Mouse (Mus musculus) urinary bladder, postnatal 36 days (tissue): ENCODE measurements around the gene Ccl20.

ENCODE experiments used
- DNase-seq, 2 experiments: peaks; one replicate each; pipeline ENCODE4 v3.0.0; 2022; ENCODE audit warnings: low spot score in 2 of 2, mixed read lengths in 1 of 2

The Ccl20 gene

GRCm38 (mm10) chr1:83116447-83117137 is at the start of gene Ccl20:
Gene Ccl20 (plus strand): TSS chr1:83116766.
- no peak for DNase-seq

DNA sequence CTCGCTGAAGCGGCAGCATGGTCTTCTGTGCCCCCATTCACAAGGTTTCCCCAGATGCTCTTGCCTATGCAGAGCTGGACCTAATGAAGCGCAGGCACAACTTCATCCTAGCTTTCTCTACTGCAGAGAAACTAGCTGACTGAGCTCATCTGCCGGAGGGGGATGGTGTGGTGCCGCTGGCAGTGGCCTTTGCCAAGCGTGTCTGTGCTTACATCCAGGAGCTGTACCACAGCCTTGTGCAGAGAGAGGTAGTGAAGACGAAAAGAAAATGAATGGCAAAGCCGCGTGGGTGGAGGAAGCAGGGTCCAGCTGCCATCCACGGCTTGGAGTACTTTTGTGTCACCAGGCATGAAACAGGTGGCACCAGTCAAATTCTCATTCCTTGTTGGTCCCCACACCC is 49.4 kb upstream of the Ccl20 start:
- DNase-seq, result no peak

DNA sequence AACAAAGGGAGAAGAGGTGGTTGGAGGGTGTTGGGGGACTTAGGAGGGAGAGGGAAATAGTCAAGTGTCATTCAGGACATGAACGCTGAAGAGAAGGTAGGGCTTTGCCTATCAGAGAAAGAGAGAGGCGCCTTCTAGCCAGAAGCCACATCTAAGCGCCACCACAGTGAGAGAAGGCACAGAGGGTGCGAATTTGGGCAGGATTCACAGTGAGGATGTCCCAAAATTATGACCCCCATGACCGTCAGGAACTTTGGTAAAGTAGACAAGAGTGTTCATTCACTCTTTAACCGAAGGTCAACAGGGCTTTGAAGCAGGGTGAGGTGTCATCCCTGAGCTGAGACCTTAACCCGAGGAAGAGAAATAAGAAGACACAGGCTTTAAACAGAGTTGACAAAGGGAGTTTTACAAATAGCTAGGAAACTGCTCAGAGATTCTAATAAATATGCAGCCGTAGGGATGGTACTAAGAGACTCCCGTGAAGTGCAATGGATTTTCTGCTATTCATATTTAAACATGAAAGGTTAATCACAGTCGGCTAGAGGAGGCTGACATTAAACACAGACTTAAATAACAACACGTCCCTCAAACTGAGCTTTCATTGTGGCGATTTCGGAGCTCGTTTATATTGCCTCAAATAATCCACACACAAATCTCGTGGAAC is 40.9 kb upstream of the Ccl20 start:
- DNase-seq, result no peak

- DNase-seq, result no peak
Observed at GRCm38 (mm10) chr1:83076190-83076917, 40.2 kb upstream of the Ccl20 start.

GRCm38 (mm10) chr1:83077016-83077415 is 39.5 kb upstream of the Ccl20 start:
- no peak for DNase-seq

DNA sequence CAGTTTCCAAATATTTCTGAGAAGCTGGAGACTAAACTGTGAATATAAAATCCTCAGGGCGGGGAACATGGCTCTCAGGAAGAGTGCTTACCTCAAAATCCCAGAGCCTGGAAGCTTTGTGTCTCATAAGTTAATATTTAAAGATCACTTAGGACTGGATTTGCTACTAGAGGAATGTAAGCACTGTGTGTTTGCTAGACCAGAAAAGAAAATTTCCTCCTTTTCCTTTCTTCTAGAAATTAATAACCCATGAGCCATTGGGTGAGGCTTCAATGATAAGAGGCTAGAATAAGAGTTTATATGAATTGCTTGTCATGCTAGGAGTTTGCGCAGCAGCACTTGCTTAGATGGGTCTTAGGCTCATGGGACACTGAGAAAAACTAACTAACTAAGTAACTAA is 31.8 kb upstream of the Ccl20 start:
- DNase-seq, result no peak

GRCm38 (mm10) chr1:83091268-83091667 is 25.3 kb upstream of the Ccl20 start:
- DNase-seq, result no peak

DNA sequence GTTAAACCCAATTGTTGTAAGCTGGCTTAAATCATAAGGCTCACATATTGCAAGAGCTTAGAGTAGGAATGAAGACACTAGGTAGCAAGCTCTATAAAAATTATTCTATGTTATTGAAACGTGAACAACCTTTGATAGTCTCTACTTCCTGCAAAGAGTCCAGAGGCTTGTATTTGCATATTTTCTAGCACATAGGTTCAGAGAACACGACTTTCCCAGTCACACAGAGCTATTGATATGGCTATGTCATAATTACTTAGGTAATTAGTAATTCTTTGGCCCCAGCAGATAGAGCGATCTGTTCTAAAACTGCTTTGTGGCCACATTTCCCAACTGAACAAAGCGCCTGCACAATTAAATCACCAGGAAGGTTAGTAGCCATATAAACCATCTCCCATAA is 19.6 kb upstream of the Ccl20 start:
- no peak for DNase-seq

- DNase-seq, result no peak
Observed at GRCm38 (mm10) chr1:83099160-83099559, 17.4 kb upstream of the Ccl20 start.

DNA sequence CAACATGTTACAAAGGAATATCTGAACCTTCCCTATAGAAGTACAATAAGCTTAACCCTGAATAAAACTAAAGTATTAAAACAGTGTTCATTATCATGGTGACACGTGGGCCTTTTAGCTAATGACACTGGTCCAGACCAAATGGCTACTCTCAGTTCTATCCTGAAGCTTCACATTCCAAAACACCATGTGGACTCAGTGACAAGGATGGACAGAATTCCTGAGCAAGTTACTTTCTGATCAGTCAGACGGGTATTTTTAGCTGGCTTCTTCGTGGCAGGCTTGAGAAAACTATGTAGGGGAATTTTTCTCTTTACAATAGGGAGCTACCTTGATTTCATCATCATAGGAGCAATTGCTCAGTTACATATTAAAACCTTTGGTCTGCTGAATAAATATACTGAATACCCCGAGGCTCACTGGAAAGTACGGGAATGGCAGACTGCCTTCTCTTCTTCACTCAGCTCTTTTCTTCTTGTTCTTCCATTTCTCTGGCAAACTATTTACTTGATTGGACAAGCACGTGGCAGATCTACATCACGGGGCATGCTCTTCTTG is 16.9 kb upstream of the Ccl20 start:
- DNase-seq, result no peak

- no peak for DNase-seq
Observed at GRCm38 (mm10) chr1:83101891-83102290, 14.7 kb upstream of the Ccl20 start.

- DNase-seq, result no peak
Observed at GRCm38 (mm10) chr1:83105464-83105863, 11.1 kb upstream of the Ccl20 start.

GRCm38 (mm10) chr1:83107410-83107978 is 9.1 kb upstream of the Ccl20 start:
- DNase-seq, result no peak

DNA sequence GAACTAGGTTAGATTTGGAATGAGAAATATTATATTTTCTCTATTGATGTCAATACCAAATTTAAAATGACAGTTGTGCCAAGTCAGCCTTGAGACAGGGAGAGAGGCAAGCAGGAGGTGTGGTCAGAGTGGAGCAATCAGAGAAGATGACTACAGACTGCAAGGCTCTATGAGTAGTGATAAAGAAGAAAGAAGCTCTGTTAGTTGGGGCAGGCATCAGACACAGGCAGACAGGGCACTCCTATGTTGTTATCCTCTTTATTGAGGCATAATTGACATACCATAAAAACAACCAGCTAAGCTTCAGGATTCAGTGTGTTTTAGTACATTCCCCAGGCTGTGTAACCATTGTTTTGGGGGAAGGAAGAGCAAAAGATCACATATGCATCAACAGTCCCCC is 5.6 kb upstream of the Ccl20 start:
- no peak for DNase-seq

DNA sequence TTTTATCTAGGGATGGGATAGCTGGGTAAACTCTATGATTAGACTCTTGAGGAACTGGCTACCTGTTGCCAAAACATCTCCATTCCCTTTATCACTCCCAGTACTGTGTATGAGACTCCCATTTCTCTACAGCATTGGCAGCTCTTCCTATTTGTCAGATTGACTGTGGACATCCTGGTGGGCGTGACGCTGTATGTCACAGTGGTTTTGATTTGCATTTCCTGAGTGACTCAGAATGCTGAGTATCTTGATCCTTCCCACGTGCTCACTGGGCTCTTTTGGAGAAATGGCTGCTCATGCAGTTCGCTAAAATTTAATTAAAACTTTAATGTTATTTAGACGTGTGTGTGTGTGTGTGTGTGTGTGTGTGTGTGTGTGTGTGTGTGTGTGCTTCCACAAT is 4.8 kb upstream of the Ccl20 start:
- no peak for DNase-seq

GRCm38 (mm10) chr1:83117217-83117616 is 651 bp downstream of the Ccl20 start:
- no peak for DNase-seq

DNA sequence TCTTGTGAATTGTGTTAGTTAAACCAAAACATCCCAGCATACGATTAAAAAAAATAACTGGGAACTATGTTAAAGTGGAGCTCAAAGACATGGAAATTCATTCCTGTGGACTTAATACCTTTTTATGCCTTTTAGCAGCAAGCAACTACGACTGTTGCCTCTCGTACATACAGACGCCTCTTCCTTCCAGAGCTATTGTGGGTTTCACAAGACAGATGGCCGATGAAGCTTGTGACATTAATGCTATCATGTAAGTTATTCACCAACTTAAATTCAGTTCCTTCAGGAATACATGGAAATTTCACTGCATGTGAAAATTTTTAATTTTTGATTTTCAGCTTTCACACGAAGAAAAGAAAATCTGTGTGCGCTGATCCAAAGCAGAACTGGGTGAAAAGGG is 1.1 kb downstream of the Ccl20 start:
- no peak for DNase-seq

- DNase-seq, result no peak
Observed at GRCm38 (mm10) chr1:83119903-83120302, 3.3 kb downstream of the Ccl20 start.

GRCm38 (mm10) chr1:83120312-83120711 is 3.7 kb downstream of the Ccl20 start:
- DNase-seq, result no peak

DNA sequence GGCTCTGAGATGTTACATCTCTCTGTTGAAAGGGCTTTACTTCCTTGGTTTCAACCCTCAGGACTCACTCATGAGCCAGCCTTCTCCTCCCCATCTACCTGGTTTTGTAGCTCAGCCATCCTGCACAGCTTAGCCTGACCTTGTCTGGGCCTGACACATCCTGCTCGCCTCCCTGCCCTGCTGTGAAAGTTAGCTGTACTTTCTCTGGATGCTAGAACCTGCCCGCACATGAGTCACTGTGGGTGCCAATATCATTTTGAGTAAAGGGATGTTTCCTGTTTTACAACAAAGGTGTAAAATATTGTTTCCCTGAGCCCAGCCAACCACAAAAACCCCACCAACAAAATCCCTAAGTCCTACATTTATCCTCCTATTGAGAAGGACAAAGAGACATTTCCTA is 6.6 kb downstream of the Ccl20 start:
- DNase-seq, result peak in 1 of 2 experiments; percentile 39

DNA sequence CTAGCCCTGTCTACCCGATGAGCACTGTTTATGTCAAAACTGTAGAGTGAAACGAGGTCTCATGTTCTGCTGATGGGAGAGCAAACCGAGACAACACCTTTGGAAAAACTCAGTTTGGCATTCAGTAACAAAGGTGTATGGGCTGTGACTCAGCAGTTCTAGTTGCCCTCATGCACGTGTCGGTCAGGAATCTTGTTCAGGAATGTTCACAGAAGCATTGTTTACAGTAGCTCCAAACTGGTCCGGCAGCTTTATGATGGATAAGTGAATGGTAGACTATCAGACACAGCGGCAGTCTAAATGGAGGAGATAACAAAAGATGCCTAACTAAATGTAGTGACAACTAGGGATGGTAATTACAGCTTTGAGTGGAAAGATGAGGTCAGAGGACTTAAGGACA is 19.3 kb downstream of the Ccl20 start:
- peak; percentile 19 to 24 for DNase-seq

GRCm38 (mm10) chr1:83137847-83138246 is 21.3 kb downstream of the Ccl20 start:
- no peak for DNase-seq
